Mouse (Mus musculus) testis, adult 2 months (tissue): ENCODE data around the gene Apoc4.

Source experiments
- CTCF ChIP-seq: fragments of 200-500 bp; IDR thresholded peaks from 2 replicates; pipeline ENCODE4 v1.5.1; 2012; ENCODE audit warnings: low read depth, mild to moderate bottlenecking, inconsistent platforms, low read length, moderate library complexity; ENCODE audit not compliant: control insufficient read depth, insufficient read depth, insufficient replicate concordance
- POLR2A ChIP-seq: fragments of 200-500 bp; IDR thresholded peaks from 2 replicates; pipeline ENCODE4 v1.6.1; 2012; ENCODE audit warnings: low read depth, mild to moderate bottlenecking, inconsistent platforms, low read length, moderate library complexity; ENCODE audit not compliant: control insufficient read depth

GRCm38 (mm10) chr7:19683771-19684201 lies 2.5 kb upstream of the Apoc4 start:
- TF ChIP-seq POLR2A (no peak), CTCF (no peak)
